Mouse (Mus musculus) hindbrain, embryonic 11.5 days (tissue): ENCODE results near the gene Elavl3. TPM values are rescaled to one million over a fixed set of nuclear protein-coding genes. Genes with fewer than 3 reads are reported as not detected.

Source experiments
- ATAC-seq: fragments of 200-750 bp; cut with Nextera tagmentation; 2 replicates; pipeline ENCODE4 v1.8.0; 2017; ENCODE audit warnings: mild to moderate bottlenecking, moderate TSS enrichment, moderate library complexity; ENCODE audit not compliant: low FRiP score
- DNase-seq: peaks from one replicate; pipeline ENCODE4 v3.0.0-alpha.2; 2015; ENCODE audit warnings: low spot score
- H3K27ac ChIP-seq: fragments of 300-500 bp; sonication (generic); 2 replicates; pipeline ENCODE4 v1.5.1; 2014; ENCODE audit warnings: mild to moderate bottlenecking, low read depth, low read length
- H3K27me3 ChIP-seq: fragments of 300-500 bp; sonication (generic); 2 replicates; pipeline ENCODE4 v1.6.1; 2014; ENCODE audit warnings: mild to moderate bottlenecking, low read length, moderate library complexity, mixed read lengths; ENCODE audit not compliant: control insufficient read depth, insufficient read depth
- H3K36me3 ChIP-seq: fragments of 300-500 bp; sonication (generic); 2 replicates; pipeline ENCODE4 v1.6.1; 2014; ENCODE audit warnings: mild to moderate bottlenecking, low read length, moderate library complexity, mixed read lengths; ENCODE audit not compliant: control insufficient read depth, insufficient read depth
- H3K4me1 ChIP-seq: fragments of 300-500 bp; sonication (generic); replicated peaks from 2 replicates; pipeline ENCODE4 v1.6.1; 2014; ENCODE audit warnings: low read length, mixed read lengths; ENCODE audit not compliant: control insufficient read depth, insufficient read depth
- H3K4me2 ChIP-seq: fragments of 300-500 bp; sonication (generic); replicated peaks from 2 replicates; pipeline ENCODE4 v1.6.1; 2014; ENCODE audit warnings: mild to moderate bottlenecking, low read depth, low read length
- H3K4me3 ChIP-seq: fragments of 300-500 bp; sonication (generic); 2 replicates; pipeline ENCODE4 v1.5.1; 2014; ENCODE audit warnings: low read depth, low read length
- H3K9ac ChIP-seq: fragments of 300-500 bp; sonication (generic); 2 replicates; pipeline ENCODE4 v1.6.1; 2014; ENCODE audit warnings: low read depth, low read length
- H3K9me3 ChIP-seq: fragments of 300-500 bp; sonication (generic); 2 replicates; pipeline ENCODE4 v1.6.1; 2016; ENCODE audit warnings: low read length; ENCODE audit not compliant: control insufficient read depth
- WGBS: fragments of 180-500 bp; shearing (Covaris S2); extraction: QIAGEN DNeasy Blood & Tissue Kit; methylation state at CpG from one replicate; pipeline ENCODE4 v1.1.7; 2014; 5-methylcytosine and 5-hydroxymethylcytosine counted together
- polyA plus RNA-seq: library from polyadenylated mRNA; unstranded; fragments of >200 nt; fragmentation: Nextera tagmentation; extraction: Ambion mirVana; gene quantifications from 2 replicates; pipeline ENCODE4 v1.2.1, GENCODE M21; 2014

Gene Elavl3
- polyA plus RNA-seq, 1 experiment from 2014 or later: 85.2 TPM

DNA sequence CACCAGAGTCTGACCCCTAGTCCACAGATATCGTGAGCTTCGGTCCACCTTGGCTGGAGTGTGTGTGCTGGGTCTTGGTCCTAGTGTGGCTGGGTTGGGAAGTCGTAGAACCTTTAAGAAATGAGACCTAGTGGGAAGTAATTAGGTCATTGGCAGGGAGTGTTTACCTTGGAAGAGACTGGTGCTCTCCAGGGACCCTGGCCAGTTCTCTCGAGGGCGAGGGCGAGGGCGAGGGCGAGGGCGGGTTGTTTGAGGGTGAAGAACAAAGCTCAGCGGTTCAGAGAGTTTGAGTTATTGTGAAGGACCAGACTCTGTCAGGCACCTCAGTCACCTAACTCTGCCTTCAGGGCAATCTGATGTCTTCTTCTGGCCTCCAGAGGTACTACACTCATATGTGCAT, 14.0 kb downstream of the Elavl3 start:
- no peaks in the 10 kb centered on the region for H3K27me3 ChIP-seq
- H3K27ac ChIP-seq: no peak overlapping the region
- no peaks in the 10 kb centered on the region for H3K9me3 ChIP-seq
- peaks cover 9% of the 10 kb centered on the region for H3K4me1 ChIP-seq
- WGBS: 85% methylated on average over 10 of the region's 10 CpGs
- no peak for ATAC-seq
- H3K9ac ChIP-seq: no peak overlapping the region
- H3K36me3 ChIP-seq: peaks cover 5% of the 10 kb centered on the region; the same call in 1 of the 2 replicates
- DNase-seq: no peak
- H3K4me3 ChIP-seq: no peak overlapping the region
- no peak overlapping the region for H3K4me2 ChIP-seq

DNA sequence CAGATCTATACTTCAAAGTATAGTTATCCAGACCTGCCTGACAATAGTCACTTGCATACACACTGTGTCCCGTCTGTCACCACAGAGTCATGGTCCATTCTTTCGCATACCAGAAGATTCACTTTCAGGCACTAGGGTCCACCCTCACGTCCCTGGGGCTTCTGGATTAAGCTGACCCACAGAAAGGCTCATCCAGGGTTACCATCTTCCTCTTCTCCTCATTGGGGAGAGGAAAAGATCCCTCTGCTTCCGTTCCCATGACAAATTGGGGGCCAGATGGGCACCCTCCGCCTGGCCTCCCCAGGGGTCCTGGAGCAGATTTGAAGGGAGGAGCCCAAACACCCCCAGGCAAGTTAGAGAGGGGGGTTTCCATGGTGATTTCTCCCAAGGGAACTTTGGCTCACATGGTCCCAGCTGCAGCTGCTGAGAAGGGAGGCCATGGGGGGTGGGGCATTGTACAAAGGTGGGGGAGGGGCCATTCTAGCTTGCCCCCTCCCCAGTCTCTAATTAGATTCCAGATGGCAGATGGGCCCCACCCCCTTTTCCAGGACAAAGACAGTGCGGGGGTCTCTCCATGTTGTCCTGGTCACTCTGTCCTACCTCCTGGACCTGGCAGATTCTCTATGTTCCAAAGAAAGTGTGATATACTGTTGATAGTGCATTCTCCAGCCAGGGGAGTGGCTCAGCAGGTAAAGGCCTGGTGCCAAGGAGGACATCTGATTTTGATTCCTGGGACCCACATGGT, 16.4 kb downstream of the Elavl3 start:
- H3K4me3 ChIP-seq: no peak overlapping the region
- ATAC-seq (peak; percentile 92), DNase-seq (peak; percentile 78)
- H3K9me3 ChIP-seq: no peaks in the 10 kb centered on the region
- no peak overlapping the region for H3K4me2 ChIP-seq
- H3K4me1 ChIP-seq: peaks cover 9% of the 10 kb centered on the region
- H3K27me3 ChIP-seq: no peaks in the 10 kb centered on the region
- WGBS: 26% methylated on average over 6 of the region's 6 CpGs
- H3K9ac ChIP-seq: no peak overlapping the region
- H3K36me3 ChIP-seq: peaks cover 10% of the 10 kb centered on the region; the same call in 1 of the 2 replicates
- peak overlapping the region; percentile 86 for H3K27ac ChIP-seq

- WGBS: 97% methylated on average over 9 of the region's 9 CpGs
Observed at GRCm38 (mm10) chr9:22030386-22030785, 21.4 kb downstream of the Elavl3 start.

GRCm38 (mm10) chr9:22028467-22028866, 23.4 kb downstream of the Elavl3 start:
- Histone ChIP-seq H3K27me3 (no peaks in the 10 kb centered on the region), H3K9ac (no peak overlapping the region), H3K4me1 (peaks cover 8% of the 10 kb centered on the region; the same call in 1 of the 2 replicates), H3K27ac (peak overlapping the region; percentile 63; the same call in 1 of the 2 replicates), H3K9me3 (no peaks in the 10 kb centered on the region), H3K36me3 (peaks cover 12% of the 10 kb centered on the region; the same call in 1 of the 2 replicates), H3K4me3 (no peak overlapping the region), H3K4me2 (no peak overlapping the region)
- ATAC-seq: peak; percentile 74
- DNase-seq: peak; percentile 78
- 20% methylated on average over 7 of the region's 7 CpGs for WGBS

More at GRCm38 (mm10) chr9:22030386-22030785, 21.4 kb downstream of the Elavl3 start:
- H3K9me3 ChIP-seq: no peaks in the 10 kb centered on the region
- no peak overlapping the region for H3K4me3 ChIP-seq
- H3K27ac ChIP-seq: no peak overlapping the region
- H3K36me3 ChIP-seq: peaks cover 17% of the 10 kb centered on the region; the same call in 1 of the 2 replicates
- no peak overlapping the region for H3K4me2 ChIP-seq
- no peaks in the 10 kb centered on the region for H3K27me3 ChIP-seq
- peaks cover 8% of the 10 kb centered on the region; the same call in 1 of the 2 replicates for H3K4me1 ChIP-seq
- no peak for DNase-seq
- no peak overlapping the region for H3K9ac ChIP-seq
- no peak for ATAC-seq

- Histone ChIP-seq H3K4me2 (no peak overlapping the region), H3K36me3 (peaks cover 10% of the 10 kb centered on the region; the same call in 1 of the 2 replicates), H3K9me3 (no peaks in the 10 kb centered on the region), H3K27me3 (no peaks in the 10 kb centered on the region), H3K4me3 (no peak overlapping the region), H3K27ac (no peak overlapping the region), H3K4me1 (peaks cover 7% of the 10 kb centered on the region; the same call in 1 of the 2 replicates), H3K9ac (no peak overlapping the region)
- DNase-seq (no peak), ATAC-seq (0 out of 2 replicates have a peak, but pooled peaks have one; percentile 11)
- WGBS: 35% methylated on average over 8 of the region's 8 CpGs
Observed at GRCm38 (mm10) chr9:22024592-22024991, 27.2 kb downstream of the Elavl3 start.

GRCm38 (mm10) chr9:22017208-22017825, 34.5 kb downstream of the Elavl3 start:
- Histone ChIP-seq H3K27ac (no peak overlapping the region), H3K4me1 (0 out of 2 replicates have a peak, but pooled peaks cover 2% of the 10 kb centered on the region), H3K9me3 (no peaks in the 10 kb centered on the region), H3K4me3 (no peak overlapping the region), H3K27me3 (no peaks in the 10 kb centered on the region), H3K9ac (no peak overlapping the region), H3K36me3 (peaks cover 13% of the 10 kb centered on the region; the same call in 1 of the 2 replicates), H3K4me2 (no peak overlapping the region)
- no peak for ATAC-seq
- DNase-seq: no peak
- WGBS: 82% methylated on average over 7 of the region's 7 CpGs

DNA sequence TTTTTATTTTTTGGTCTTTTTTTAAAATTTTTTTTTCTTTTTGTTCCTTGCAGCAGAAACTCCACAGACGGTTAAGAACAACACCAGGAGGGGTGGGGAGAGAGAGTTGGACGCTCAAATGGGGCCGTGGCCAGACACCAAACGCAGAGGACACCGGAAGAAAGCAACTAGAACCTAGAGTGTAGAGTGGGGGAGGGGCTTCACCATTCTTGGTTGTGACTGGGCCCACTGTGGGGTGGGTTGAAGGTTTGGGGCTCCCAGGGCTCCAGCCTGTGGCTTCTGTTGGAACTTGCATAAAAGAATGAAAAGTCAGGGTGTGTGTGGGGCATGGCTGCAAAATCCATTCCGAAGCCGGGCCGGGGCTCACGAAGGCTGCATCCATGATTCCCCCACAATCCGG, 35.6 kb downstream of the Elavl3 start:
- Histone ChIP-seq H3K27me3 (no peaks in the 10 kb centered on the region), H3K9me3 (no peaks in the 10 kb centered on the region), H3K36me3 (peaks cover 13% of the 10 kb centered on the region; the same call in 1 of the 2 replicates), H3K4me1 (0 out of 2 replicates have a peak, but pooled peaks cover 2% of the 10 kb centered on the region), H3K27ac (no peak overlapping the region), H3K4me3 (no peak overlapping the region), H3K4me2 (no peak overlapping the region), H3K9ac (no peak overlapping the region)
- ATAC-seq (no peak), DNase-seq (no peak)
- 72% methylated on average over 10 of the region's 10 CpGs for WGBS

- H3K36me3 ChIP-seq: peaks cover 19% of the 10 kb centered on the region
- WGBS: 89% methylated on average over 13 of the region's 13 CpGs
- H3K4me3 ChIP-seq: no peak overlapping the region
- DNase-seq (no peak), ATAC-seq (peak; percentile 22; the same call in 1 of the 2 replicates)
- H3K4me2 ChIP-seq: no peak overlapping the region
- H3K9ac ChIP-seq: no peak overlapping the region
- H3K9me3 ChIP-seq: no peaks in the 10 kb centered on the region
- no peaks in the 10 kb centered on the region for H3K27me3 ChIP-seq
- H3K27ac ChIP-seq: no peak overlapping the region
- 0 out of 2 replicates have a peak, but pooled peaks cover 2% of the 10 kb centered on the region for H3K4me1 ChIP-seq
Observed at GRCm38 (mm10) chr9:22012731-22013130, 39.1 kb downstream of the Elavl3 start.
